Mouse (Mus musculus): ENCODE data around the gene Ppard.

The Ppard gene

DNA sequence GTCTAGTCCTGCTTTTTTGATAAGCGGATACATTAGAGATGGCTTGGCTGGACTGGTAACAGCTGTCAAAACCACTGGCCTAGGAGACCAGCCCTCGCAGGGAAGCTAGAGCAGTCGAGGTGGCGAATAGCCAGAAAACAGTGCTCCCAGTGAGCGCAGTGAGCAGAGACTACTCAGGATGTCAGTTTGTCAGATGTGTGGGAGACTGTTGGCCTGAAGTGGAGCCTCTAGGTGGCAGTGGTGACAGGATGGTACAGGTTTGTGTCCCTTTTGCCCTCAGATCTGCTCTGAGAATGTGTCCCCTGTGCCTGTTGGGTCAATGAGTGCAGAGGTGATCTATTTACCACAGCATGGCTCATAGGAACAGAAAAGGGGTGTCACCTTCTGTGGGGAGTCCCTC is 55.5 kb downstream of the Ppard start:
- no peak for DNase-seq

DNA sequence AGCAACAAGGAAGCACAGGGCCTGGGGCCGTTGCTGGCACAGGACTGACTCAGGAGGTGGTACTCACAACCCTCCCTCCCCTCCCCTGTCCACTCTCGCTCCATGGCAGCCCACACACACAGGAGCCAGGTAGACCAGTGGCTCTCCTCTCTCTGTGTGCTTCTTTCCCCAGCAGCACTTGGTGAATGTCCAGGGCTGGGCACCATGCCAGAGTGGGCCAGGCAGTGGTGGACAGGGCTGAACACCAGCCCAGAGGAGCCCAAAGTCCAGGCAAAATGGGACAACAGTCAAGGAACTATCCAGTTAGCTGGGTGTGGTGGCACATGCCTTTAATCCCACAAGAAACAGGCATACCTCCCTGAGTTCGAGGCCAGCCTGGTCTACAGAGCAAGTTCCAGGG is 57.8 kb downstream of the Ppard start:
- DNase-seq, result no peak

DNA sequence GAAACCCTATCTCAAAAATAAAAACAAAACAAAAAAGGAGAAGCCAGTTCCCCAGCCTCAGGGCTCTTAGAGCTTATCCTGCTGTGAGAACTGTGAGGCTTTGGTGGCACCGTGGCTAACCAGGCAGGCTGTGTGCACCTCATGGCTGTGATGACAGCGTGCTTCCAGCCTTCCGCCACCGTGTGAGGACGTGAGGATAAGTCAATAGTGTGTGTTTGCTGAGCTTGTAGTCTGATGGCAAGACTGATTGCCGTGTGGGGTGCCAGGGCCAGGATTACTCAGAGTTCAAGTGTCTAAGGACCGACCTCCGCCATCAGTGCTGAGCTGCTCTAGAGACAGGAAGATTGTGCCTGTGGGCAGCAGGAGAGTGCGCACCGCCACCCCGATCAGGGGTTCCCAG is 58.2 kb downstream of the Ppard start:
- DNase-seq, result no peak

- no peak for DNase-seq
Measured at GRCm38 (mm10) chr17:28291346-28291745, 58.8 kb downstream of the Ppard start.

DNA sequence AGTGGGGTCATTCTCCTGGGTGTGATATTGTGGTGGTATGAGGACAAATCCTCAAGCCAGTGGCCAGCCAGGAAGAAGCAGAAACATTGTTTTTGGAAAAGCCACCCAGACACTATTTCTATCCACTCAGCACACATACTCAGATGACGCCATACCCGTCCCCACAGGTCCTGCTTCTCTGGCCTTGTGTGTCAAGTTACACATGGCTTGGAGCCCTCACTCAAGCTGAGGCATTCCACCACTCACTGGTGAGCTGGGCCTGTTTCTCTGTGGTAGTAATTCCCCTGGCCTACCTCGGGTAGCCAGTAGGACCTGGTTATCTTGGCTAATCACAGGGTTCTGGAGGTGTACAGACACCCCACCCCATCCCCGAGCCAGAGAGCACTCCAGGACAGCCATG is 61.2 kb downstream of the Ppard start:
- no peak for DNase-seq

GRCm38 (mm10) chr17:28294449-28295333 is 62.2 kb downstream of the Ppard start:
- DNase-seq, result no peak

DNA sequence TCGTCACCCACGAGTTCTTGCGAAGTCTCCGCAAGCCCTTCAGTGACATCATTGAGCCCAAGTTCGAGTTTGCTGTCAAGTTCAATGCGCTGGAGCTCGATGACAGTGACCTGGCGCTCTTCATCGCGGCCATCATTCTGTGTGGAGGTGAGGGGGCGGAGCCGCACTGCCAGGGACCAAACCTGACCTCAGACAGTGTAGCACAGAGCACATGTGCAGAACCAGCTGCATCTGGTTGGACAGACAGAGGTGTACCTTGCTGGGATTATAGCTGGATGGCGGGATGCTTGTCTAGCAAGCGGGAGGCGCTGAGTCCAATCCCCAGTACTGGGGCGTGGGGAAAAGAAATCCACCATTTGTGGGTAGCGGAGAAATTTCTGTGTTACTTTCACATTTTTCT is 66.4 kb downstream of the Ppard start:
- DNase-seq, result no peak

DNA sequence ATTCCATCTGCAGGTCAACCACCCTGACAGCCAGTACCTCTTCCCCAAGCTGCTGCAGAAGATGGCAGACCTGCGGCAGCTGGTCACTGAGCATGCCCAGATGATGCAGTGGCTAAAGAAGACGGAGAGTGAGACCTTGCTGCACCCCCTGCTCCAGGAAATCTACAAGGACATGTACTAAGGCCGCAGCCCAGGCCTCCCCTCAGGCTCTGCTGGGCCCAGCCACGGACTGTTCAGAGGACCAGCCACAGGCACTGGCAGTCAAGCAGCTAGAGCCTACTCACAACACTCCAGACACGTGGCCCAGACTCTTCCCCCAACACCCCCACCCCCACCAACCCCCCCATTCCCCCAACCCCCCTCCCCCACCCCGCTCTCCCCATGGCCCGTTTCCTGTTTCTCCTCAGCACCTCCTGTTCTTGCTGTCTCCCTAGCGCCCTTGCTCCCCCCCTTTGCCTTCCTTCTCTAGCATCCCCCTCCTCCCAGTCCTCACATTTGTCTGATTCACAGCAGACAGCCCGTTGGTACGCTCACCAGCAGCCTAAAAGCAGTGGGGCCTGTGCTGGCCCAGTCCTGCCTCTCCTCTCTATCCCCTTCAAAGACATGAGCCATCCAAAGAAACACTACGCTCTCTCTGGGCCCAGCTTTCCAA is 67.3 kb downstream of the Ppard start:
- DNase-seq, result peak; percentile 37

DNA sequence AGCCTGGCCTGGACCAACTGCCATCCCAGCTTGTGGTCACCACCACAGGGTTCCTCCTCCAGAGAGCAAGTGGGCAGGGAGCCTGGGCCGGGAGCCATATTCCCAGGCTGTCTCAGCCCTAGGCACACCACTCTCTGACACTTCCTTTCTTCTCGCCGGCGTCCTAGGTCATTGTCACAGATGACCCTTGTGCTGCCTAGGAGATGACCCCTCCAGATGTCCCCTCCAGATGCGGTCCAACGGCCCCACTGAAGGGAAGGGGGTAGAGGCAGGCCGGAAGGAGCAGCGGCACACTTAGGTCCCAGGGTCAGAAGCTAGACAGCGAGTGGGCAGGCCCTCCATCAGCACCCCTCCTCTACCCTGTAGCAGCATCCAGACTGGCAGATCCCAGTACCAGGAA is 67.8 kb downstream of the Ppard start:
- DNase-seq, result peak; percentile 37

DNA sequence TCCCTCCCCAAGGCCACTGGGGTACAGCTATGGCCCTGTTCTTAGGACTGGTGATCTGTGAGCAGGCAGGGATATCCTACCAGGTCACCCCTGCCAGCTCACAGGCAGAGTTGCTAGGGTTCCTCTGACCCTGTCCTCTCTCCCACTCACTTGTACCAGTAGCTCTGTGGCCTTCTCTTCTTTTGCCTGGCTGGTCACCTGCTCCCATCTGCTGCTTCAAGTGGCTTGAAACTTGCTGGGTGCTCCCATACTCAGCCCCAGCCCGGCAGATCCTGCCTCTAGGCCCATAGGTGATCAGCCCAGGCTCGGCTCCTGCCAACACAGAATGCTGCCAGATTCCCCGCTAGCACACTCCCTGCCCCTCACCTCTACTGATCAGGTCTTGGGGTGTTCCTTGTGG is 68.3 kb downstream of the Ppard start:
- DNase-seq, result no peak

DNA sequence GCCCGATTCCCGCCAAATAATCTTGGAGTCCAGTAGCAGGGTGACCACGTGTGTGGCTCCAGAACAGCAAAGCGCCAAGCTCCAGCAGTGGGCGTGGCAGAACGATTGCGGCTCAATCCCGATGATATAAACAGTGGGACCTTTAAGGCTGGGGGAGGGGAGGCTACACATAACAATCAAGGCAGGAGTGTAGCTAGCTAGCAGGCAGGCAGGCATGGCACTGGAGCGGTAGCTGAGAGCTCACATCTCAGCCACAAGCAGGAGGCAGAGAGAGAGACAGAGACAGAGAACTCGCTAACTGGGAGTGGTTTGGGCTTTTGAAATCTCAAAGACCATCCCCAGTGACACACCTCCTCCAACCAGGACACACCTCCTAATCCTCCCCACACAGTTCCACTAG is 72.7 kb downstream of the Ppard start:
- DNase-seq, result no peak

GRCm38 (mm10) chr17:28308297-28309195 is 76.0 kb downstream of the Ppard start:
- peak; percentile 92 for DNase-seq

- no peak for DNase-seq
Measured at GRCm38 (mm10) chr17:28310831-28311230, 78.3 kb downstream of the Ppard start.

- DNase-seq, result no peak
Measured at GRCm38 (mm10) chr17:28311366-28312132, 79.0 kb downstream of the Ppard start.

- peak; percentile 42 for DNase-seq
Measured at GRCm38 (mm10) chr17:28312232-28313211, 80.0 kb downstream of the Ppard start.

GRCm38 (mm10) chr17:28313212-28313879 is 80.8 kb downstream of the Ppard start, which contains the start of gene Fance:
TSS of gene Fance (plus strand) at chr17:28313519.
- peak; percentile 99 for DNase-seq

DNA sequence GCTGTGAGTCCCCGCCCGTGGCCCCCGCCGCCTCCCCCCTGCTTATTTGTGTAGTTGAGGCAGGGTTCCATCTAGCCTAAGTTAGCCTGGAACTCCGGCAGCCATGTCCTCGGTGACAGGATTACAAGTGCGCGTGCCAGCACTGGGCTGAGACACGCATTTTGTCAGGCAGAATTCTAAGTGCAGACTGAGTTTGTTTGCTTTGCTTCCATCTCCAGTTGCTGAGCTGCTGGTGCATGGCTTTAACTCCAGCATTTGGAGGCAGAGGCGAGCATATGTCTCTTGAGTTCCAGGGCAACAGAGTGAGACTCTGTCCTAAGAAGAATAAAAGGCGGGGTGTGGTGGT is 81.4 kb downstream of the Ppard start:
- no peak for DNase-seq

DNA sequence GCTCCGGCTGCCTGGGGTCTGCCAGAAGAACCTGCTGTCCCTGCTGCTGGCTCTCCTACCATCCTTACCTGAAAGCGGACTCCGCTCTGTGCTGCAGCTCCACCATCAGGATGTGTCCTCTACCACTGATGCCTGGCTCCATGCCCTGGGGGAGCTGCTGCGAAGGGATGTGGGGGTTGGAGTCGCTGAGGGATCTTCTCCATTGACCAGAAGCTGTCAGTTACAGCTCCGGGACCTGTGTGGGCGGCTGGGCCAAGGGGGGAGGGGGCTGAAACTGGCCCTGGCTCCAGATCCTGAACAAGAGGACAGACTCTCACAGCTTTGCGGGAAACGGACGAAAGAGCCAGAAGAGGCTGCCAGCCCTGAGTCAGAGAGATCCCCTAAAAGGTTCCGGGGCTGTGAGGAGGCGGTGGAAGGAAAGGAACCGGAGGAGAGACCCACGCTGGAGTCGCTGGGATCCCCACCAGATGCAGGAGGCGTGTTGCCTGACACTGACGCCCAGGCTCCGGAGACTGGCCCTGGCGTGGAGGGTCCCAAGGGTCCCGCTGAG is 83.2 kb downstream of the Ppard start:
- DNase-seq, result no peak

DNA sequence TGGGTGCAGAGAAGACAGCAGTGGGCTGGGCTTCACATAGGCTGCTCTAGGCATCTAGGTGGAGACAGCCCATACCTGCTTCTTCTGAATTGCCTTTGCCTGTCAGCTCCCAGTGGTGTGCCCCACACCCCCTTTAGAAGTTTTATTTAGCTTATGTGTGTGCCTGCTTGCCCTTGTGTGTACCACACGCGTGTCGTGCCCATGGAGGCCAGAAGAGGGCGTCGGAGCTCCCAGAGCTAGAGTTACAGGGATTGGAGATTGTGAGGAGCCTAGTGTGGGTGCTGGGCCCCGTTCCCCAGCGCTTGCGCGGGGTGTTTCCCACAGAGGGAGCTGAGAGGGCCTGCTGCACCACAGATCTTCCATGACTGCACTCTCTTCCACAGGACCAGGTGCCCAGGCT is 84.0 kb downstream of the Ppard start:
- no peak for DNase-seq

- DNase-seq, result no peak
Measured at GRCm38 (mm10) chr17:28317091-28317490, 84.6 kb downstream of the Ppard start.

Measured in embryo, embryonic 11 days (tissue).